Mouse (Mus musculus) lung, adult 2 months (tissue): Measurements from ENCODE around the gene Pigb.

Experiments used
- CTCF ChIP-seq: fragments of 200-500 bp; IDR thresholded peaks from 2 replicates; pipeline ENCODE4 v1.5.1; 2011; ENCODE audit warnings: mild to moderate bottlenecking, low read length, control low read depth; ENCODE audit not compliant: insufficient read depth
- POLR2A ChIP-seq: fragments of 200-500 bp; IDR thresholded peaks from 2 replicates; pipeline ENCODE4 v1.6.1; 2011; ENCODE audit warnings: low read depth, mild to moderate bottlenecking, control low read depth, low read length, borderline replicate concordance; ENCODE audit errors: extremely low read depth

DNA sequence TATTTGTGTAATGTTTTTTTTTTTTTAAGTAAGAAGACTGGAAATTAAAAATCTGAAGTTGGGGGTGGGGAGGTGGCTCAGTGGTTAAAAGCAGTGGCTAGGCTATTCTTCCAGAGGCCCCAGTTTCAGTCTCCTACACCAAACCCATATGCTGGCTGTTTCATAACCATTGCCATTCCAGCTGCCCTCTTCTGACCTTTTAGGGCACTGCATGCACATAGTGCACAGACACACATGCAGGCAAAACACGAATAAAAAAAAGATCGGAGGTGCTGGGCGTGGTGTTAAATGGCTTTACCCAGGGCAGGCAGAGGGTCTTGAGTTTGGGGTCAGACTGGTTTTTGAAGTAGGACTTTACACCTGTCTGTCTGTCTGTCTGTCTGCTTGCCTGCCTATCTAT, 34.0 kb downstream of the Pigb start:
- TF ChIP-seq CTCF (no peak), POLR2A (no peak)
